Mouse (Mus musculus): ENCODE measurements around the gene Cwc15.

- TF ChIP-seq EP300 (IDR thresholded peaks at IDR 0.05; ENCODE audit: low read depth), result no peak
- no peak for TF ChIP-seq CTCF (IDR thresholded peaks at IDR 0.05; ENCODE audit: low read depth)
Measured at GRCm38 (mm10) chr9:14530004-14530403, 29.6 kb downstream of the Cwc15 start.

Data from liver, embryonic 14.5 days (tissue).